Mouse (Mus musculus) ovary, postnatal 10 days (tissue): ENCODE measurements around the gene Ppp2r3a.

ENCODE experiments used
- DNase-seq: peaks from one replicate; pipeline ENCODE4 v3.0.0; 2022; ENCODE audit warnings: low spot score

Gene Ppp2r3a

GRCm38 (mm10) chr9:101152872-101153271 is 98.7 kb downstream of the Ppp2r3a start:
- no peak for DNase-seq

DNA sequence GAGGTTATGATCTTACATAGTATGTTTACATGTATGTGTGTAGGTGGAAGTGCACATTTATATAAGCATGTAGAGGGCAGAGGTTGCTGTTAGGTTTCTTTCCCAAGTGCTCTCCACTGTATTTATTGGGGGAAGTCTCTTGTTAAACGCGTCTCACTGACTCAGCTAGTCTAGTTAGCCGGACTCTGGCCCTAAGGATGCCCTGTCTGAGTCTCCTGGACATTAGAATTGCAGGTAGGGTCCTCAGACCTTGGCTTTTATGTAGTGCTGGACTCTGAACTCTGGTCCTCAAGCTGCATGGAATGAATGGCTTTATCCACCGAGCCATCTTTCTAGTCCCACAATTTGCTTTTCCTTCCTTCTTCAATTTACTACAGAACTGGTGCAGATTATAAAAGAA is 108.0 kb downstream of the Ppp2r3a start:
- DNase-seq = no peak

- DNase-seq = no peak
Measured at GRCm38 (mm10) chr9:101114182-101114884, 137.3 kb downstream of the Ppp2r3a start.

- DNase-seq = no peak
Measured at GRCm38 (mm10) chr9:101113317-101113716, 138.3 kb downstream of the Ppp2r3a start.

DNA sequence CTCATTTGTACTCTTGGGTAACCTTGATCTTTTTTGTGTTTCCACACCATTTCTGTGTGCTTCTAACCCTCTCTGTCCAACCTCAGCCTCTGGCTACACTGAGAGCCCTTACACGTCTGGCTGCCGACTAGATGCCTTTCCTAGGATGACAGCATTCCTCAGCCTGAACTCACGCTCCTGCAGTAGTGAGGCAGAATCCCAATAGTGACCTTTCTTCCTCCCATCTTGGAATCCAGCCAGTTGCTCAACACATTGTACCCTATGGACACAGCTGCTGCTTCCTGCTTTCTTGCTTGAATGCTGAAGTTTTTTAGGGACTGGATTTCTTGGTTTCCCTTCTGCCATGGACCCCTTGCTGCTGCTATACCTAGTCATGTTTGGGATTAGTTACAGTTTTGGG is 141.6 kb downstream of the Ppp2r3a start:
- no peak for DNase-seq

- no peak for DNase-seq
Measured at GRCm38 (mm10) chr9:101107386-101107785, 144.2 kb downstream of the Ppp2r3a start.

- no peak for DNase-seq
Measured at GRCm38 (mm10) chr9:101105735-101106134, 145.9 kb downstream of the Ppp2r3a start.

DNA sequence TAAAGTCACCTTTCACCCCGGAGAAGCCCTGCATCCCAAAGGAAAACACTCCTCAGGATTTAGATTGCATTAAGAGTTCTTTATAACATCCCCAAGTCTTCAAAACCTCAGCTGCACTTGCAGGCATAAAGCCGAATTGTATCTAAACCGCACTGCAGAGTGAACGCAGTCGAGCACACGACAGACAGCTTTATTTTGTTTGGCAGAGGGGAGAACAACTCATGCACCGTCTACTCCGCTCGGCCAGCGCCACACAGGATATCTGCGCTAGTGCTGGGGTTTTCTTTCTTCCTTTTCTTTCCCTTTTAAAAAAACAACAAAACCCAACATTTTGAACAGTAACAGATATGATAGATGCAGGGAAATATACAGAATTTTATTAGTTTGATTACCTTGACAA is 146.7 kb downstream of the Ppp2r3a start:
- DNase-seq = no peak

- DNase-seq = no peak
Measured at GRCm38 (mm10) chr9:101102288-101102687, 149.3 kb downstream of the Ppp2r3a start.

DNA sequence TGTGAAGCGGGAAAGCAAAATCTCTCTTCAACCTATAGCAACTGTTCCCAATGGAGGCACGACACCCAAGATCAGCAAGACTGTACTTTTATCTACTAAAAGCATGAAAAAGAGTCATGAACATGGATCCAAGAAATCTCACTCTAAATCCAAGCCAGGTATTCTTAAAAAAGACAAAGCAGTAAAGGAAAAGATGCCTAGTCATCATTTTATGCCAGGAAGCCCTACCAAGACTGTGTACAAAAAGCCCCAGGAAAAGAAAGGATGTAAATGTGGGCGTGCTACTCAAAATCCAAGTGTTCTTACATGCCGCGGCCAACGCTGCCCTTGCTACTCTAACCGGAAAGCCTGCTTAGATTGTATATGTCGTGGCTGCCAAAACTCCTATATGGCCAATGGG is 150.0 kb downstream of the Ppp2r3a start:
- no peak for DNase-seq

GRCm38 (mm10) chr9:101100163-101100562 is 151.4 kb downstream of the Ppp2r3a start:
- no peak for DNase-seq

DNA sequence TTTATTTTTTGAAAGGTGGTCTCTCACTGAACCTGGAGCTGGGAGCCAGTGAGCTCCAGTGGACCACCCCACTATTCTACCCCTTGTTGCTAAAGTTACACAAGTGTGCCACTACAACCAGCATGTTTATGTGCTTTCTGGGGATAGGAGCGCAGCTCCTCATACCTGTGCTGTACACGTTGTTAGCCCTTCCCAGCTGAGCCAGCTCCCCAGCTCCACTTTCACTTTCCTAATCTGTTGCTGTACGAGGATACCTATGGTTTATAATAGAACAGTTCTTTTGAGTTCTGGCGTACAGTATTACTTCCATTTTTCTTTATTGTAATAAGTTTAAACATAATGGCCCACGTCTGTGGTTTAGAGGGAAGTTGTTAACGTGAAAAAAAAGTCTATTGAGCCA is 152.2 kb downstream of the Ppp2r3a start:
- no peak for DNase-seq

DNA sequence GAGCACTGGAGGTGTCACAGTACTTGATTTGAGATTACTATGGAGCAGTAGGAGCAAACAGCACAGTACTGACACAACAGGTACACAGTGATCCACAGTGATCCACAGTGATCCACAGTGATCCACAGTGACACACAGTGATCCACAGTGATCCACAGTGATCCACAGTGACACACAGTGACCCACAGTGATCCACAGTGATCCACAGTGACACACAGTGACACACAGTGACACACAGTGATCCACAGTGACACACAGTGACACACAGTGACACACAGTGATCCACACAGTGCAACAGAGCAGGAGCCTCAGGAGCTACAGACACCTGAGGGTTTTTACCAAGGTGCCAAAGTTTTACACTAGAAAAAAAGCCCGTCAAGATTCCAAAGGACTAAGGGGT is 154.1 kb downstream of the Ppp2r3a start:
- DNase-seq = no peak

DNA sequence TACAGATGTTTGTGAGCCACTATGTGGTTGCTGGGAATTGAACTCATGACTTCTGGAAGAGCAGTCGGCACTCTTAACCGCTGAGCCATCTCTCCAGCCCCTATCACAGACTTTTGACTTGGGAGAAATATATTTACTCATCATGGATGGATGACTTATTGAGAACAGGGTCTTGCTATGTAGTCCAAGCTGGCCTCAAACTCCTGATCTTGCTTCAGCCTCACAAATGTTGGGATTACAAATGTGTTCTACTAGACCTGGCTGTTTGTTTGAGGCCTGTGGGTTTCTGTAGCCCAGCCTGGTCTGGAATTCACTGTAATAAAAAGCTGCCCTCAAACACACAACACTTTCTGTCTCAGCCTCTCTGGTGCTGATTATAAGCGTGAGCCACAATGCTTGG is 155.1 kb downstream of the Ppp2r3a start:
- DNase-seq = no peak

DNA sequence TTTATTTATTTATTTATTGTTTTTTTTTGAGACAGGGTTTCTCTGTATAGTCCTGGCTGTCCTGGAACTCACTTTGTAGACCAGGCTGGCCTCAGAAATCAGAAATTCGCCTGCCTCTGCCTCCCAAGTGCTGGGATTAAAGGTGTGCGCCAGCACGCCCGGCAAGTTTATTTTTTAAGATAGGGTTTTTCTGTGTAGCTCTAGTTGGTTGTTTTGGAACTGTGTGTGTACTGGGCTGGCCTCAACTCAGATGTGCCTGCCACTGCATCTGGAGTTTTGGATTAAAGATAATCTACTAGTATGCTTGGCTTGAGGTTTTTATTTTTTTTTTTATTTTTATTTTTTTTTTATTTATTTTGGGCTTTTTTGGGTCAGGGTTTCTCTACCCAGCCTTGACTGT is 156.2 kb downstream of the Ppp2r3a start:
- DNase-seq = no peak

DNA sequence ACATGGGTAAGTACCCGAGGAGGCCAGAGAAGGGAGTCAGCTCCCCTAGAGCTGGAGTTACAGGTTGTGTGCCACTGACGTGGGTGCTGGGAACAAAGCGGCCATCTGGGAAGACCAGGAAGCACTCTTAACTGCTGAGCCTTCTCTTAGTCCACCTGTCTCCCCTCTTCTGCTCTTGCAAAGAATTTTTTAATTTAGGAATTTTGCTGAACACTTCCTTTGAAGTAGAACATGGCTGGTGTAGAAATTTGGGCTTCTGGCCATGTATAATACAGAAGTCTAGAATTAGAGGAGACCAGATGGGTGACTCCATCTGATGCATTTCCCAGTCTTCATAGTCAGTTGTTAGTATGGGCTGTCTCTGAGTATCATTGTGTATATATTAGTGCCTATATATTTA is 167.9 kb downstream of the Ppp2r3a start:
- no peak for DNase-seq

DNA sequence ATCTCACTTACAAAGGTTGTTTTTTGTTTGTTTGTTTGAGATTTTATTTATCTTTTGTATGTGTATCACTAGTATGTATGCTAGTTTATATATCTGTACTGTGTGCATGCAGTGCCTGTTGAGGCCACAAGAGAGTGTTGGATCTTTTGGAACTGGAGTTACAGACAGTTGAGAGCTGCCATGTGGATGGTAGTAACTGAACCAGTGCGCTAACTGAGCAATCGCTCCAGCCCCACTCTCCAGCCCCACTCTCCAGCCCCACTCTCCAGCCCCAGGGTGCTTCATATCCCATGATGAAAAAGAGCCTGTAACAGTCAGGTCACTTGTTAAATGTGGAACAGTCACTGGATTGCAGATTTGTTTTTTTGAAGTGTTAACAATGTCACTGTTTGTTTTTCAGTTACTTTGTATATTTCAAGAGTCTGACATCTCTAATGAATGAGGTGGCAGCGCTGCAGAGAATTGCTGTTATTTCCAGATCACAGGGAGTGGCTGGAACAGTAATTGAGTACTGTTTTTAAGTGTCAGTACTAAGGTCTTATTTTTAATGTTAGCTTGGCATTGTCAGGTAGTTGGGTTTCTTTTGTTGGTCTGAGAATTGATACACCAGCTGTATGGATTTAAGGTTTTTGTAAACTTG is 171.4 kb downstream of the Ppp2r3a start:
- no peak for DNase-seq

DNA sequence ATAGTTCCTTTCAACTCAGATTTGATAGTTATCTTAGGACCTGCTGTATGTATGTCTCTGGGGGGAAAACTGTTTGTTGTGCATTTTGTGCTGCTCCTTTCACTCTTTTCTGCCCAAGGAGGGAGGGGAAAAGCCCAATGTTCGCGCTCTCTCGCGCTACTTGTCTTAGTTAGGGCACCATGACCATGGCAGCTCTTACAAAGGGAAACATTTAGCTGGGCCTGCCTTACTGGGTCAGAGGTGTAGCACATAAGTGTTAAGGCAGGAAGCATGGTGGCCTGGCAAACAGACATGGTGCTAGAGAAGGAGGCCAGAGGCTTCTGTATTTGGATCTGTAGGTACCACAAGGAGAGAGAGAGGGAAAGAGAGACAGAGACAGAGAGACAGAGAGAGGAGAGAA is 173.0 kb downstream of the Ppp2r3a start:
- no peak for DNase-seq

DNA sequence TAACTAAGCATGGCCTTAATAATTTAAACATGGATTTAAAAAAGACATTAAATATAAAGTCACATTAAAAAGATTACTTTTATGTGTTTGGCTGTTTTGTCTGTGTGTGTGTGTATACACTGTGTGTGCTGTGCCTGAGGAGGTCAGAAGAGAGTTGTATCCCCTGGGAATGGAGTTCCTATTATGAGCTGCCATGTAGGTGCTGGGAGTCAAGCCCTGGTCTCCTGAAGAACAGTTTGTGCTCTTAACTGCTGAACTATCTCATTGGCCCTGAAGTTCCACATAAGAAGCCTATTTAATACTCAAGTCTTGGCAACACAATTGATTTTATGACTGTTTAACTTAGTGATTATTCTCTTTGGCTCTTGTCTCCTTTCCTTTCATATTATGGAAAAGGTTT is 174.1 kb downstream of the Ppp2r3a start:
- no peak for DNase-seq

- DNase-seq = no peak
Measured at GRCm38 (mm10) chr9:101076095-101076875, 175.3 kb downstream of the Ppp2r3a start.

- no peak for DNase-seq
Measured at GRCm38 (mm10) chr9:101075694-101076093, 175.9 kb downstream of the Ppp2r3a start.

- no peak for DNase-seq
Measured at GRCm38 (mm10) chr9:101075091-101075581, 176.5 kb downstream of the Ppp2r3a start.
